Mouse (Mus musculus) large intestine, adult 2 months (tissue): Measurements from ENCODE around the gene Ccdc32. TPM values are rescaled to one million over a fixed set of nuclear protein-coding genes. Genes with fewer than 3 reads are reported as not detected.
"Not testable (repeated sequence)": the region's sequence is repeated elsewhere in the genome, so short reads cannot be mapped to it uniquely, and the experiment has no call there.

ENCODE experiments used
- DNase-seq: peaks from one replicate; pipeline ENCODE4 v3.0.0-alpha.2; 2012; ENCODE audit warnings: low read depth, low spot score
- WGBS: fragments of 180-500 bp; shearing (Covaris S2); methylation state at CpG from one replicate; pipeline ENCODE4 v1.1.7; 2018; 5-methylcytosine and 5-hydroxymethylcytosine counted together
- polyA plus RNA-seq: library from polyadenylated mRNA; depleted of rRNA; stranded (reverse); fragments of >200 nt; gene quantifications from 2 replicates; pipeline ENCODE4 v1.2.3, GENCODE M21; 2012

Gene Ccdc32
- polyA plus RNA-seq, 1 experiment = 12.4 TPM

DNA sequence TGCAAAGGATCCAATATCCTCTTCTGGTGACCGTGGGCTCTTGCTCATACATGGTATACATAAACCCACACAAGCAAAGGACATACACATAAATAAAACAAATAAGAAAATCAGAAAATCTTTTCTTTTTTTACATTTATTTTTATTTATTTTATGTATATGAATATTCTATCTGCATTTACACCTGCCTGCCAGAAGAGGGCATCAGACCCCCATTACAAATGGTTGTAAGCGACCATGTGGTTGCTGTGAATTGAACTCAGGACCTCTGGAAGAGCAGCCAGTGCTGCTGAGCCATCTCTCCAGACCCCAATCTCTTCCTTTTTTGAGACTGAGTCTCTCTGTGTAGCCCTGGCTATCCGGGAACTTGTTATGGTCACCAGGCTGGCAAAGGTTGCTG, 11.5 kb downstream of the Ccdc32 start:
- 96% methylated on average over 3 of the region's 3 CpGs for WGBS
- DNase-seq = no peak

DNA sequence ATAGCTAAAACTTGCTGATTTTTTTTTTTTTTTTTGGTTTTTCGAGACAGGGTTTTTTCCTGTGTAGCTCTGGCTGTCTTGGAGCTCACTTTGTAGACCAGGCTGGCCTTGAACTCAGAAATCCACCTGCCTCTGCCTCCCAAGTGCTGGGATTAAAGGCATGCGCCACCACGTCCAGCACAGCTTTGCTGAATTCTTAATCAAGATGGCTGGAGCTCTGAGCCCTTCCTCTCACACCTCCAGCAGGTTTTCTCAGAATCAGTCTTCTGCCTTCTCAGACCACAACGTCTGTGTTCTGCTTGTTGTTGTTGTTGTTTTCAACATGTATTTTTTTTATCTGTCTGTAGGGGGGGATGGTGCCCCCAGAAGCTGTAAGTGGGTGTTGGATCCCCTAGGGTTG, 12.9 kb downstream of the Ccdc32 start:
- DNase-seq = not testable (repeated sequence)
- 78% methylated on average over 4 of the region's 4 CpGs for WGBS

DNA sequence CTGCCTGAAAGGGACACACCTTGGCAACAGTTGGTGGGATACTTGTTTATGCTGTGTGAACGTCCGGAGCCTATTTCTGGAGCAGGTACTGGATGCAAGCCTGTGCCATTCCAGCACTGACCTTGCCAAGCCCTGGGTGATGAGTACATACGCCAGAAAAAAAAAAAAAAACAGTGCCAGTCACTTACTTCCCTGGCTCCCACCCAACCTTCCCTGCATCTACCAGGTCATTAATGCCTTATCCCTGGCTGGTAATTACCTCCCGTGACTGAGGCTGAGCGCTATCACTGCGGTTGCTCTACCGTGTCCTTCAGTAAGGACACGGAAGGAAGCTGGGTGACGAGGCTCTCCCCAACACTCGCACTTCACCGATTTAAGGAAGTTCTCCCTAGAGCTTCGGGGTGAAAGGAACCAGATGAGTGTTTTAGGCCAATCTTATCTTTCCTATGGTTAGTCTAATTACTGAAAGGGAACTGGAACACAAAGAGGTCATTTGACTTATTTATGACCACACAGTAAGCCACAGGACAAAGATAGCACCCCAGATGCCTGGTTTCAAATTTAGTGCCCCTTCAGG, 13.5 kb downstream of the Ccdc32 start:
- 21% methylated on average over 12 of the region's 12 CpGs for WGBS
- peak; percentile 25 for DNase-seq

DNA sequence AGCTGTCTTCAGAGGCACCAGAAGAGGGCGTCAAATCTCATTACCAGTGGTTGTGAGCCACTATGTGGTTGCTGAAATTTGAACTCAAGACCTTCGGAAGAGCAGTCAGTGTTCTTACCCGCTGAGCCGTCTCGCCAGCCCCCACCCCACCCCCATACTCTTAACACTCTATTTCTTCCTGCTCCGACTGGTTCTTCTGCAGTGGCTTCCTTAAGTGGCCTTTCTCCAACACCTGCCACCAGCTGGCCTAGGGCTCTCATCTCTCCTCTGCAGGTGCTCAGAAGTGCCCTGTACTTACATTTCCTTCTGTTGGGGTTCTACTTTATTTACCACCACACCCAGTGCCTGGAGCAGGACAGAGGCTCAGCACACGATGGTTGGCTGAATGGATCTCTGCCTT, 14.2 kb downstream of the Ccdc32 start:
- WGBS = 28% methylated on average over 7 of the region's 7 CpGs
- DNase-seq = no peak

DNA sequence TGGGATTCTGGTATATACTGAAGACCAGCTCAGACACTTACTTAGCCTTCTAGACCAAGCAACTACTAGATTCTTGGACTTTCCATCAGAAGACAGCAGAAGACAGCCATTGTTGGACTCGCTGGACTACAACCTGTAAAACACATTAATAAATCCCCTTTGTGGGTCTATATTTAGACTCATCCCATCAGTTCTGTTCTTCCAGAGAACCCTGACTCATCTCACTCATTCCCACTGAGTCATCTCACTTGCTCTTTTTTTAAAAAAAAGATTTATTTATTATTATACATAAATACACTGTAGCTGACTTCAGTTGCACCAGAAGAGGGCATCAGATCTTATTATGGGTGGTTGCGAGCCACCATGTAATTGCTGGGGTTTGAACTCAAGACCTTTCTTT, 19.8 kb downstream of the Ccdc32 start:
- no peak for DNase-seq
- WGBS = 86% methylated on average over 2 of the region's 2 CpGs

DNA sequence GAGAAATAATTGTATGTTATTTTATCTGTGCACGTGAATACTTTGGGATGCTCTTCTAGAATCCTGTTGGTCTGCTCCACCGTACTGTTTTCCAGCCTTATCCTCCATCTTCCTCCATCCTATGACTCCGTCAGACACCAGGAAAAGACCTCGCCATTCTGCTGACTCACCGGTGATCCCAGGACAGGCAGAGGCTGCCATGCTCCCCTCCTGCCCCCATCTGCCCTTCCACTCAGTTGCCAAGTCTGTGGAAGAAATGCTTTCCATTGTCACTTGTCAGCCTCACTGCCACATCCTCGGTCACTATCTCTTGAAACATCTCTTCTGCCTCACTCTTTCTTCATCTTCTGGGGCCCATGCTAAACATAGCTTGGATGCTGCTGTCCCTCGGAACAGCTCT, 22.3 kb downstream of the Ccdc32 start:
- DNase-seq = no peak
- 78% methylated on average over 7 of the region's 7 CpGs for WGBS

DNA sequence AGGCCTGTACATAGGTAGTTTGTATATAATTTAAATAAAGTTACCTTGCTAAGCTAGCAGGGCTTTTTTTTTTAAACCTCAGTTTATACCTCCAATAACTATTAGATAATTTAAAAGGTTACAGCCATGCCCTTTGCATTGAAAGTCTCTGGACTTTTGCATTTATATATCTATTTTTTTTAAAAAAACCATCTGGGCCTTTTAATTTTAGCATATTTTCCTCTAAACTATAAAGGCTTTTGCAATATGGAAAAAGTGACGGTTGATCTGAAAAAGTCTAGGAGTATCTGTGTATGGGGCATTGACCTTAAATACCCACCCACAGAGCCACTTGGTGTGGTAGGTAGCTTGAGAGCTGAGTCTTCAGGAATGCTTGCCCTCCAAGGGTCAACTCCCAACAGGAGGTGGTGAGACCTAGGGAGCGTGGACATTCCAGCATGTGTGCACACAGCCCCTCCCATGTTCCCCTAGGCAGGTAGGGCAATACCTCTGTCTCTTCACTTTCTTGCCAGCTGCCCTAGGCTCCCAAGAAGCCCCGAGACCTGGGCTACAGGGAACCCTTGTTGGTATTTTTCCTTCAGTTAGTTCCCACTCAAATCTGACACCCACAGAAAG, 30.1 kb downstream of the Ccdc32 start:
- WGBS = 73% methylated on average over 3 of the region's 3 CpGs
- no peak for DNase-seq

DNA sequence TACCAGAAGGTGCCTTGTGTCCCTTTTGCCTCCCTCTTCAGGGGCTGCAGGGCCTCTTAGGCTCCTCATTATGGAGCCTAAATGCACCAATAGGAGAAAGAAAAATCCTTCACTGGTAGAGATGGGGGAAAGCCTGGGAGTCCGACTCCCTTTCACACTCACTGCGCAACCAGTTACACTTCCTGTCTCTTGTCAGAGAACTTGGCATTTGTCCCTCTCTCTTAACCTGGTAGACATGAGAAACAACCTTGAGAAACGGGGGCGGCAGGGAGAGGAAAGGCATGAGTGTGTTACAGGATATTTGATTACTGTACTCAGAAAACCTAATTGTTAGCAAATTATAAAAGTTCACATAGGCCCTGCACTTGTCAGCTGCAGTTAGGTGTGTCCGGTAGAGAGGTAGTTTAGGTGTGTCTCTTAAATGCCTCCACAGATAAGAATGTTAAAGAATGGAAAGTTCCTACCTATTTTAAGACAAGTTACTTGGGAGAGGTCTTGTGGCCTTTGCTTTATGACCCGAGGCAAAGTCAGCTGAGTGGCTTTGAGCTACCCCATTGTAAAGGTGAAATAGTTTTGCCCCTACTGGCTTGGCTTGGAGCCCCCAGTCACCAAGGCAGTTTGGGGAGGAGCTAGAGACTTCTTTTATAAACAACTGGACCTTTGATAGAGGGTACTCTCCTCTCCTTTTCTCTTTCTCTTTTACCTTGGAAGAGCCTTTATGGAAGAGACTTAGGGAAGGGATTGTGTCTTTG, 30.9 kb downstream of the Ccdc32 start:
- WGBS = 20% methylated on average over 6 of the region's 6 CpGs
- no peak for DNase-seq

DNA sequence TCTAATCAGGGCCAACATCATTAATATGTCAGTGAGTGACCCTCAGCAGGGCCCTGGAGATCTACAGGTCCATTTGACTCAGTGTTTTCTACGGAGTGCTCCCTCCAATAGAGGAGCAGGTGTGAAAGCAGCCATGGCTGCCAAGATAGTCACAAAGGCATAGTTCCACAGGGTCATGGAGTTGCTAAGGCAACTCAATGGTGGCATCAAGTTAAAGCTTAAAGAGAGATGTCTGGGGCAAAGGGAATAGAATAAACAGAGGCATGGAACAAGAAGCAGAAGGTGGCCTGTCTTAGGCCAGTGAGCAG, 32.4 kb downstream of the Ccdc32 start:
- no peak for DNase-seq
- WGBS = 41% methylated on average over 1 of the region's 1 CpGs

DNA sequence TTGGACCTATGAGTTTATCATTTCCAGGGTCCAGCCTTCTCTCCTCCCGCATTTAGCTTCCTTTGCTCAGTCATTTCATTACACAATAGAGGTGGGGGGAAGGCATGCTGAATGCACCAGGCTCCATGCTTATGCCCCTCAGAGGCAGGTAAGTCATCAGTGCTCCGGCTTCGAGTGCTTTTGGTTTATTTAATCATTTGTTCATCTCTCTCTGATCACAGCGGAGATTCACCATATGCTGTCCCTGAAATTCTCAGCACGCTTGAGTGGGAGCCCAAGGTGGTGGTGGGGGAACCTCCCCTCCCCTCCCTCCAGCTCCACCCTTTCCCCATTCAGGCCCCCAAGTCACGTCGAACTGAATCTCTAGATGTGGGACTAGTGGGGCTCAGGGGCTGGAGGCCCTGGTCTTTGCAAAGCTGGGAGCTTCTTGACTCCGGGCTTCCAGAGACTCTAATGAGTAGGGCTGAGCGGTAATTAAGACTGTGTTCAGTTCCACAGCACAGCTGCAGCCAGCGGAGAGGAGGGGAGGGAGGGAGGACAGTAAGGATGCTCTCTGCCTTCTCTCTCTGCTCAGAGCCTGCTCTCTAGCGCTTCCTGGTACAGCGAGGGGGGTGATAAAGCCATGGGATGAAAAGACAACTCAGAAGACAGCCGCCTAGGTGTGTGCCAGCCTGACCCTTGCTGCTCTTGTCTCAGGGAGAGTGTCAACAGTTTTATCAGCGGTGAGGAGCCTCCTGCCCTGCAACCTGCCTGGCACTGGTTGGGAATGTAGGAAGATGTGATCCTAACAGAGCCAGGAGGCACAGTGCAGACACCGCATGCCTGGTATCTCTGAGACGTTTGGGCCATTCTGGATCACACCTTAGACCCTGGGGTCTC, 33.0 kb downstream of the Ccdc32 start:
- no peak for DNase-seq
- 58% methylated on average over 16 of the region's 16 CpGs for WGBS

DNA sequence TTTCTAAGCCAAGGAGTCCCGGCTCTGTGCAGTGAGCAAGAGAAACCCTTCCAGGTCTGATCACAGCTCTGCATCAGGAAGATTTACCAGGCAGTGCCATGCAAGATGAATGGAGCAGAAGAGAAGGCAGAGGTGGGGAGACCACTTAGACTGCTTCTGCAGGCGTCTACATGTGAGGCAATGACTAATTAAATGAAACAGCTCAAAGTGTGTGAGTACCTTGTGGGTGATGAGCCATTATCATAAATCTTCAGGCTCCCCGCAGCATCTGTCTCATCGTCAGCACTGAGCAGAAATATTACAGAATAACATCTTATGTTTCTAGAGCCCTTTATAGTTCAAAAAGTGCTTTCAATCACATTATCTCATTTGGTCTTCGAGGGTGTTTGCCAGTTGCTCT, 33.7 kb downstream of the Ccdc32 start:
- WGBS = 78% methylated on average over 5 of the region's 5 CpGs
- DNase-seq = no peak

DNA sequence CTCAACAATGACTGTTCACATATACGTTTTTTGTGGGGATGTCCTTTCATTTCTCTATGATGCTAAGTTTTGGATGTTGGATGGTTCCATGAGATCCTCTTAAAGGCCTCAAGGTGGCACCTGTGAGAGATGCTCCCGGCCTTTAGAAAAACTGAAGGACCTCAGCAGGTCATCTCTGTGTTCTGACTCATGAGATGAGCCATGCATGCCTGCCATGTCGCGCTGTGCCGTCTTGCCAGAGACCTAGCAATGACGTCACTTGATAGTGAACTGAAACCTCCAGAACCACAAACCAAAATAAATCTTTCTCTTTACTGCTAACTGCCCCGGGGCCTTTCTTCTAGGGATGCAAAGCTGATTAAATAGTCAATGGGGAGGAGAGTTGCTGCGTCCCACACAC, 45.4 kb downstream of the Ccdc32 start:
- 65% methylated on average over 8 of the region's 8 CpGs for WGBS
- DNase-seq = no peak

DNA sequence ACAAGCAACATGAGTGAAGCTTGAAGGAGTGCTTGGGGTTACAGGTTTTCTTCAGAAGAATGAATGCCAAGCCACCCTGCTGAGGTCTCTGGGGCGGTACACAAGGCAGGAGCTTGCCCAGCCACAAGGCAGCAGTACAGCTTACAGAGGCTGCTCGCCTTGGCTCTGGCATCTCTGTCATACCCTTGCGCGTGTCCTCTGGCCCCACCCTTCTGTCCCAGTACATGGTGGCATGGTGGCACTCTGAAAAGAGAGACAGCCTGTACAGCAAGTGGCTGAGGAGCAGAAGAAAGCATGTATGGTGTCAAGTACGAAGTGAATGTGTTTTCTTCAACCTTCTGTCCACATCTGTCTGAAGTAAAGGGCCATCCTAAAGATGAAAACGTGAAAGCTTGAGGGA, 48.4 kb downstream of the Ccdc32 start:
- 58% methylated on average over 6 of the region's 6 CpGs for WGBS
- no peak for DNase-seq

DNA sequence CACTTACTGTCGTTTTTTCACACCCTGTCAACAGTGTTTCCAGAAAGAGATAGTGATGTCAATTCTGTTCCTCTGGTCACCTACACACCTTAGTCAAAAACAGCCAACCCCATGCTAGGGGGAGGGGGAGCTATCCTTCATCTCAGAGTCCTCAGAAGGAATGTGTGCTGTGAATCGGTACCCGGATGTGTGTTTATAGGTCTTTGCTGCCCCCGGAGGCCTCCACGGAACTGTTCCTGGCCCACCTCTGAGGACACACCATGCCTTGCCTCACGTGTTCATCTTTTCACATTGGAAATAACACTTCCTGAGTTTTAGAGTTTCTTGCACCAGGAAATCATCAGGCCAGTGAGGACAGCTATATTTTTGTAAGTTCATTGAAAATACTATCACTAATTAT, 51.1 kb downstream of the Ccdc32 start:
- 67% methylated on average over 6 of the region's 6 CpGs for WGBS

DNA sequence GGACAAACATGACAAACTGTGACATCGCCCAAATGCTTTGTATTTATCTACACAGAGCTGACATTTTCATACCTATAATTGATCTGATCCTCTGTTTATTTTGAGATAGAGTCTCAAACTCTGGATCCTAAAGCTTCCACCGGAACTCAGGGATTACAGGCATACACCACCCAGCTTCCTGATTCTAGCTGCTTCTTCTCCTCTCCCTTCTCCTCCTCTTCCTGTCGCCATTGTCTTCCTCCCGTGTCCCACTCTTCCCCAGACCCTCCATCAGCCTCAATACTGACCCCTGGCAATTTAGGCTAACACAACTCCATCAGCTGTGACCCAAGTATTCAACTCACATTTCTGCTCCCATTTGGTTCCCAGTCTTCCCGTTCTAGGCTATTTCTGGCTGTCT, 52.3 kb downstream of the Ccdc32 start:
- 58% methylated on average over 5 of the region's 5 CpGs for WGBS
- DNase-seq = no peak

More for the DNA sequence above, 51.1 kb downstream of the Ccdc32 start:
- DNase-seq = no peak

DNA sequence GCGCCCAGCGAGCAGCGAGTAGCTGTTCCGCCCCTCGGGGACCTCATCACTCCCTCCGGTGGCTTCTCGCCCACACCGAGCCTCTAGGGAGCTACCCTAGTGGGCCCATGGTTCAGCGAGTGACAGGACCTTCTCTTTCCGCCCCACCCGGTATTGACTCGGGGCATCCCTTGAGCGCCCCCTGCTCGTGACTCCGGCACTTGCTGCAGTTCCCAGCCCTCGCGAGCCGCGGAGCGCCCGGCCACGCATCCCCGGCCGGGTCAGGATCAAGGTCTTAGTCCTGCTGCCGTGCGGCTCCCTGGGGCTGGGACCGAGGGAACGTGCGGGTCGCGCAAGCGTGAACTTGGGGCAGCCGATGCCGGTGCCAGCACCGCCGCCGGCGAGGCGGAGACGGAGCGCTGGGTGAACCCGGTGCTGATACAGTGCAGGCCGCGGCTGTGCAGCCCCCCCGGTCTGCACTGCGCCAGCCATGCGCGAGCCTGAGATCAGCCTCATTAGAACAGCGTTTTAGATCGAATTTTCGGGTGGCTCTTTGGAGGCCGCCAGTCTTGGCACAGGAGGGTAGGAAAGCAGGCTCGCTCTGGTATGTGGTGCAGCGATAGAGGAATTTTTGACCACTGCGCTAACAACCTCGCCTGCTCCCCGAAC, 52.8 kb downstream of the Ccdc32 start:
- DNase-seq = peak; percentile 48
- 4% methylated on average over 57 of the region's 57 CpGs for WGBS

DNA sequence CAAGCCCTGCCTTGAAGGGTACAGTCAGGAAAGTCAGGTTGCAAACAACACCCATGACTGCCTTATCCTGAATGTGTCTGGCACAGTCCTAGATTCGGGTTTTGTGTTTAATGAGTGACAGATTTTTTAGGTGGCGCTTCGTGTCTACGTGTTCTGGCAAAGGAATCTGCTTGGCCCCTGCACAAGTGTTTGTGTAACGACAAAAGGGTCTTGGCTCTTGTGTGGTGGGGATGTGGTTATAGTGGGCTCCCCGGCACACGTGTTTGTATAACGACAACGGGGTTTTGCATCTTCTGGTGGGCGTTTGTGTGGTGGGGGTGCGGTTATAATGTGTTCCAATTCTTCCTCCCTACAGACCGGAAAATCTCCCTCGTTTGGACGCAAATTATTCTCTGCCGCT, 53.3 kb downstream of the Ccdc32 start:
- under 1% methylated on average over 15 of the region's 15 CpGs for WGBS
- DNase-seq = no peak

DNA sequence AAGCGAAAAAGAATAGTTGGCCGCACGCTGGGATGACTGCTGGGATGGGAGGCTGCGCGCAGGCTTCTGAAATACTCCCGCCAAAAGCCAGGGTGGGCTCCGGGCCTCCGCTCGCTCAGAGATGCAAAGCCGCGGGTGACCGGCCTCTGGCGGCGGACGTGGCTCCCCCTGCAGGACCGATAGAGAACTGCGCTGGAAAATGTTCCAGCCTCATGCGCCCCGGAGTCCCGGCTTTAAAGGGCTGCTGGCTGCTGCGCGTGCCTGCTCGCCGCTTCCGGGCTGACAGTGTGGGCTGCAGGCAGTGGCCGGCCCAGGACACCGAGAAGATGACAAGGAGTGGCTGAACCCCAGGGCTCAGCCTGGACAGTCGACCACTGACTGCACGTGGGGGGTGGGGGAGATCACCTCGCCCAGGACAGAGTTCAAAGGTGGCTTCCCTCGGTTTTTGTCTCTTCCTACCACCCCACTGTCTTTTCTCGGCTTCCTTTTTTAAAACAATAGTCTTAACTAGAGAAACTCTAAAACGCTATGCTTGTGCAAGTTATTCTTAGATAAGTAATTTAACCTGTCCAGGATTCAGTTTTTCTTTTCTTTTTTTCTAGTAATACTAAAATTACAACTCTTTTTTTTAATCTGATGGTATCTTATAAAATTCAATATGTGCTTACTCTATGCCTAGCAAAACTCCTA, 56.4 kb downstream of the Ccdc32 start:
- DNase-seq = peak; percentile 42
- WGBS = under 1% methylated on average over 33 of the region's 33 CpGs

DNA sequence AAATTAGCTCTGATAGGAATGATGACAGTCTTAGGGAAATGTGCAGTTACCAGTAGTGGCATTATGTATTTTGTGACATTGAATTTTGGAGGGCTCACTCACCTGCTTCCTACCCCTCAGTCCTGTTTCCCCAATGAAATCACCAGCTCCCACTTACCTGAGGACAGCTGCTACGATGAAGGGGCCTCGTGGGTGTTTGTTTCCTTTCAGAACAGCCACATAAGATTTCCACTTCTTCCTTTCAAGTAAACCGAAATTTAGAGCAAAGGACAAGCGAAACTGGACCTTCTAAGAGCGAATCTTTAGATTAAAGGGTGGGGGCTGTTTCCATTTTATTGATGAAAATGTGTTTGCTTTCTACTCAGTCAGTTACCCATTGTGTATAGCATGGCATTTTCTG, 57.1 kb downstream of the Ccdc32 start:
- no peak for DNase-seq
- 67% methylated on average over 5 of the region's 5 CpGs for WGBS
